Mouse (Mus musculus): ENCODE measurements at regions not wholly inside any gene's neighbourhood (a gene's known extent, or its start where the extent isn't known, plus 50 kb on each side); places are given as distances from the start of the nearest gene placed in this dataset.

GRCm38 (mm10) chr8:56223010-56223409 lies 71.4 kb upstream of the Hpgd start:
- TF ChIP-seq POLR2A (IDR thresholded peaks at IDR 0.05; ENCODE audit: low read depth, low read length) (no peak), CTCF (conservative IDR thresholded peaks at IDR 0.05; ENCODE audit: insufficient read depth, insufficient read length, low read depth, low read length) (no peak)

Measured in kidney, adult 2 months (tissue).